Mouse (Mus musculus) CD8-positive naive resting alpha-beta T cell, adult 2 months (primary cell): Measurements from ENCODE around the gene Gm2832.
"Not testable (repeated sequence)": the region's sequence is repeated elsewhere in the genome, so short reads cannot be mapped to it uniquely, and the experiment has no call there.

Experiments
- DNase-seq, 2 experiments: peaks; one replicate each; pipeline ENCODE4 v3.0.0; 2022; ENCODE audit warnings: low read depth in 2 of 2, low spot score in 2 of 2

The Gm2832 gene

GRCm38 (mm10) chr14:41278505-41278904 lies at the start of gene Gm2832:
Gene Gm2832, plus strand, starts transcription at chr14:41278805.
- not testable (repeated sequence) for DNase-seq

DNA sequence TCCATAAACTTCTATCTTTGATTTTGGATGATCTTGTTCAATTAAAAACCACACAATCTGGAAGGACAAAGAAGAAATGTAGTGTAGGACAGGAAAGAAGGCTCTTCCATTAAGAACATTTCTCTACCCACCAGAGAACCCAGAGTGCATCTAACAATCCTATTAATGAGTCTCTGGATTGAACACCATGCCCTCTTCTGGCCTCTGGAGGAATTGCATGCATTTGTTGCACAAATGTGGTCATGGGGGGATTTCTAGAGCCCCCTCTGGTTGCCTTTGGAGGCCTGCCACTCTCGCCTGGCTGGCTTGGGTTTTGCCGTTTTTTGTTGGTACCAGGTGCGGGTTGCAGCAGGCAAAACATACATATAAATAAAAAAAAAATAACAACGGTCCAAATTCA lies 15.3 kb upstream of the Gm2832 start:
- DNase-seq, result not testable (repeated sequence)

GRCm38 (mm10) chr14:41263853-41264755 lies 14.5 kb upstream of the Gm2832 start:
- not testable (repeated sequence) for DNase-seq

- not testable (repeated sequence) for DNase-seq
These were observed 13.6 kb upstream of the Gm2832 start for GRCm38 (mm10) chr14:41264756-41265566.

GRCm38 (mm10) chr14:41285965-41286364 lies 7.4 kb downstream of the Gm2832 start:
- DNase-seq, result not testable (repeated sequence)
